Mouse (Mus musculus): Measurements from ENCODE around the gene Atp2c2. TPM values are rescaled to one million over a fixed set of nuclear protein-coding genes. Genes with fewer than 3 reads are reported as not detected.
A peak's percentile ranks its signal among the peaks of the same experiment; 100 is the strongest.

Gene Atp2c2
- polyA plus RNA-seq, 1 experiment from 2014 or later: 1.8 TPM

GRCm38 (mm10) chr8:119702965-119703364 is 3.2 kb downstream of the Atp2c2 start:
- no peak overlapping the region for H3K4me3 ChIP-seq (ENCODE audit: low read depth, low read length)
- no peaks in the 10 kb centered on the region for H3K4me1 ChIP-seq (ENCODE audit: insufficient read depth)
- TF ChIP-seq CTCF (IDR thresholded peaks at IDR 0.05; ENCODE audit: low read depth): no peak
- H3K4me2 ChIP-seq: no peak overlapping the region
- peaks cover 37% of the 10 kb centered on the region for H3K27me3 ChIP-seq (ENCODE audit: insufficient read depth, low read length)
- H3K9ac ChIP-seq: no peak overlapping the region
- DNase-seq (no peak), ATAC-seq (ENCODE audit: insufficient read depth) (no peak)
- WGBS: 36% methylated on average over 7 of the region's 7 CpGs
- H3K36me3 ChIP-seq (ENCODE audit: insufficient read depth): no peaks in the 10 kb centered on the region
- H3K9me3 ChIP-seq (ENCODE audit: low read depth, low read length): no peaks in the 10 kb centered on the region
- no peak overlapping the region for H3K27ac ChIP-seq (ENCODE audit: low read depth)

- 79% methylated on average over 9 of the region's 9 CpGs for WGBS
- Histone ChIP-seq H3K36me3 (ENCODE audit: insufficient read depth) (no peaks in the 10 kb centered on the region), H3K4me2 (no peak overlapping the region), H3K4me3 (ENCODE audit: low read depth, low read length) (no peak overlapping the region), H3K4me1 (ENCODE audit: insufficient read depth) (no peaks in the 10 kb centered on the region), H3K27ac (ENCODE audit: low read depth) (no peak overlapping the region), H3K9ac (no peak overlapping the region), H3K27me3 (ENCODE audit: insufficient read depth, low read length) (0 out of 2 replicates have a peak, but pooled peaks cover 3% of the 10 kb centered on the region), H3K9me3 (ENCODE audit: low read depth, low read length) (no peaks in the 10 kb centered on the region)
- TF ChIP-seq CTCF (IDR thresholded peaks at IDR 0.05; ENCODE audit: low read depth): no peak
- ATAC-seq (ENCODE audit: insufficient read depth) (no peak), DNase-seq (no peak)
These were observed 7.3 kb downstream of the Atp2c2 start for GRCm38 (mm10) chr8:119707146-119707545.

- ATAC-seq (ENCODE audit: insufficient read depth): no peak
- Histone ChIP-seq H3K4me3 (ENCODE audit: low read depth, low read length) (no peak overlapping the region), H3K4me2 (no peak overlapping the region), H3K9ac (no peak overlapping the region), H3K27me3 (ENCODE audit: insufficient read depth, low read length) (no peaks in the 10 kb centered on the region), H3K36me3 (ENCODE audit: insufficient read depth) (no peaks in the 10 kb centered on the region), H3K9me3 (ENCODE audit: low read depth, low read length) (no peaks in the 10 kb centered on the region), H3K27ac (ENCODE audit: low read depth) (no peak overlapping the region), H3K4me1 (ENCODE audit: insufficient read depth) (no peaks in the 10 kb centered on the region)
- 88% methylated on average over 8 of the region's 8 CpGs for WGBS
- DNase-seq: no peak
- no peak for TF ChIP-seq CTCF (IDR thresholded peaks at IDR 0.05; ENCODE audit: low read depth)
These were observed 8.7 kb downstream of the Atp2c2 start for GRCm38 (mm10) chr8:119708471-119708870.

GRCm38 (mm10) chr8:119708878-119709702 is 9.3 kb downstream of the Atp2c2 start:
- Histone ChIP-seq H3K4me1 (ENCODE audit: insufficient read depth) (no peaks in the 10 kb centered on the region), H3K36me3 (ENCODE audit: insufficient read depth) (no peaks in the 10 kb centered on the region), H3K9ac (no peak overlapping the region), H3K4me2 (no peak overlapping the region), H3K27ac (ENCODE audit: low read depth) (no peak overlapping the region), H3K27me3 (ENCODE audit: insufficient read depth, low read length) (no peaks in the 10 kb centered on the region), H3K9me3 (ENCODE audit: low read depth, low read length) (no peaks in the 10 kb centered on the region), H3K4me3 (ENCODE audit: low read depth, low read length) (no peak overlapping the region)
- DNase-seq: no peak
- ATAC-seq (ENCODE audit: insufficient read depth): 0 out of 2 replicates have a peak, but pooled peaks have one; percentile 38
- WGBS: 55% methylated on average over 14 of the region's 14 CpGs
- TF ChIP-seq CTCF (IDR thresholded peaks at IDR 0.05; ENCODE audit: low read depth): no peak

GRCm38 (mm10) chr8:119709703-119710093 is 9.9 kb downstream of the Atp2c2 start:
- no peaks in the 10 kb centered on the region for H3K36me3 ChIP-seq (ENCODE audit: insufficient read depth)
- DNase-seq: no peak
- H3K4me2 ChIP-seq: no peak overlapping the region
- H3K27me3 ChIP-seq (ENCODE audit: insufficient read depth, low read length): no peaks in the 10 kb centered on the region
- H3K4me3 ChIP-seq (ENCODE audit: low read depth, low read length): no peak overlapping the region
- 64% methylated on average over 11 of the region's 11 CpGs for WGBS
- no peak for ATAC-seq (ENCODE audit: insufficient read depth)
- H3K9ac ChIP-seq: no peak overlapping the region
- TF ChIP-seq CTCF (IDR thresholded peaks at IDR 0.05; ENCODE audit: low read depth): no peak
- no peaks in the 10 kb centered on the region for H3K9me3 ChIP-seq (ENCODE audit: low read depth, low read length)
- no peaks in the 10 kb centered on the region for H3K4me1 ChIP-seq (ENCODE audit: insufficient read depth)
- no peak overlapping the region for H3K27ac ChIP-seq (ENCODE audit: low read depth)

DNA sequence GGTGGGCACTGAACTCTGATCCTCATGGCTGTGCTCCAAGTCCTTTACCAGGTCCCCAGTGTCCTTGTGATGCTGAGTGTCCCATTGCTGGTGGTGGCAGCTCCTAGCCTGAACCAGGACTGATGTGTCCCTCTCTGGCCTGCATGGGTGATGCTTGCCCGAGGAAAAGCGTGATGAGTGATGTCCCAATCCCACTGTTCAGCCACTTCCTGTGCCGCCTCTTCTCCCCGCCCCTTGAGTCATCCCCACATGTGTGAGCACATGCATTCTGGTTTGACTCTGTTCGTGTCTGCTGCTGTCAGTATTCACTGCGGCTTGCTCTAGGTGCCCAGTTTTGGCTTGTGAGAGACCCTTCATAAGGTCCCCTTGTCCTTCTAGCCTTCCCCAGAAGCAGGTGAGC is 12.4 kb downstream of the Atp2c2 start:
- ATAC-seq (ENCODE audit: insufficient read depth) (no peak), DNase-seq (peak; percentile 43)
- Histone ChIP-seq H3K9ac (no peak overlapping the region), H3K4me2 (no peak overlapping the region), H3K9me3 (ENCODE audit: low read depth, low read length) (no peaks in the 10 kb centered on the region), H3K4me1 (ENCODE audit: insufficient read depth) (peaks cover 8% of the 10 kb centered on the region; the same call in 1 of the 2 replicates), H3K27me3 (ENCODE audit: insufficient read depth, low read length) (no peaks in the 10 kb centered on the region), H3K27ac (ENCODE audit: low read depth) (no peak overlapping the region), H3K4me3 (ENCODE audit: low read depth, low read length) (no peak overlapping the region), H3K36me3 (ENCODE audit: insufficient read depth) (no peaks in the 10 kb centered on the region)
- WGBS: 45% methylated on average over 6 of the region's 6 CpGs
- TF ChIP-seq CTCF (IDR thresholded peaks at IDR 0.05; ENCODE audit: low read depth): no peak

GRCm38 (mm10) chr8:119713421-119713820 is 13.6 kb downstream of the Atp2c2 start:
- H3K4me1 ChIP-seq (ENCODE audit: insufficient read depth): peaks cover 8% of the 10 kb centered on the region; the same call in 1 of the 2 replicates
- ATAC-seq (ENCODE audit: insufficient read depth): no peak
- H3K27me3 ChIP-seq (ENCODE audit: insufficient read depth, low read length): no peaks in the 10 kb centered on the region
- DNase-seq: no peak
- H3K9me3 ChIP-seq (ENCODE audit: low read depth, low read length): no peaks in the 10 kb centered on the region
- no peaks in the 10 kb centered on the region for H3K36me3 ChIP-seq (ENCODE audit: insufficient read depth)
- H3K4me2 ChIP-seq: no peak overlapping the region
- WGBS: 69% methylated on average over 5 of the region's 5 CpGs
- H3K4me3 ChIP-seq (ENCODE audit: low read depth, low read length): no peak overlapping the region
- H3K27ac ChIP-seq (ENCODE audit: low read depth): no peak overlapping the region
- no peak for TF ChIP-seq CTCF (IDR thresholded peaks at IDR 0.05; ENCODE audit: low read depth)
- H3K9ac ChIP-seq: no peak overlapping the region
